Mouse (Mus musculus): Measurements from ENCODE around the gene Acot9.
A peak's percentile ranks its signal among the peaks of the same experiment; 100 is the strongest.

The Acot9 gene

DNA sequence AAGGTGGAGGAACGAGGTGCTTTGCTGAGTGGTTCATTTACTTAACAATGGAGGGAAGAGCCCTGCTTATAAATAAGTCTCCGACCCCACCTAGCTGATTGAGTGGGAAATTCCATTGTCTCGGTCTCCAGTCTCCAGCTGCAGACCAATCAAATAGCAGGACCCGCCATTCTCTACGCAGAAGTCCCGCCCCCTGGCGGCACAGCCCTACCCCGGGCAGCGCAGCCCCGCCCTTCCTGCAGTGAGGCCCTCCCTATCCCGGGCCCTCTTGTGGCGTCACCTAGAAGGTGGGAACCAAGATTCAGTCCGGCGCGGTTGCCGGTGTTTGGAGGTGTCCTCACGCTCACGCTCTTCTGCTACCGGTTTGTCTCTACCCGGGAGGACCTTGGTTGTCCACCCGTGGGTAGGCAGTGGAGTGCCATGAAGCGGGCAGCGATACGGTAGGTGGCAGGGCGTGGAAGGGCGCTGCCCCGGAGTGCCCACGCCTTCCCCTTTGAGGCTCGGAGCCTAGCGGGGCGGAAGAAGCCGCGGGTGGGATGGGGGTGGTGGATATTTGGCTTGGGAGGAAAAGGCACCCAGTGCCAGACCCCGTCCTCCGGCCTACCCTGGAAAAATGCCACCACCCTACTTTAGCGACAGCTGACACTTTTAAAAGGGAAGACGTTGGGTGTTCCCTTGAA is at the start of gene Acot9:
Gene Acot9, plus strand, starts transcription at position 209 of the 680 bp plus-strand sequence.
- DNase-seq (ENCODE audit: low spot score): peak; percentile 84

DNA sequence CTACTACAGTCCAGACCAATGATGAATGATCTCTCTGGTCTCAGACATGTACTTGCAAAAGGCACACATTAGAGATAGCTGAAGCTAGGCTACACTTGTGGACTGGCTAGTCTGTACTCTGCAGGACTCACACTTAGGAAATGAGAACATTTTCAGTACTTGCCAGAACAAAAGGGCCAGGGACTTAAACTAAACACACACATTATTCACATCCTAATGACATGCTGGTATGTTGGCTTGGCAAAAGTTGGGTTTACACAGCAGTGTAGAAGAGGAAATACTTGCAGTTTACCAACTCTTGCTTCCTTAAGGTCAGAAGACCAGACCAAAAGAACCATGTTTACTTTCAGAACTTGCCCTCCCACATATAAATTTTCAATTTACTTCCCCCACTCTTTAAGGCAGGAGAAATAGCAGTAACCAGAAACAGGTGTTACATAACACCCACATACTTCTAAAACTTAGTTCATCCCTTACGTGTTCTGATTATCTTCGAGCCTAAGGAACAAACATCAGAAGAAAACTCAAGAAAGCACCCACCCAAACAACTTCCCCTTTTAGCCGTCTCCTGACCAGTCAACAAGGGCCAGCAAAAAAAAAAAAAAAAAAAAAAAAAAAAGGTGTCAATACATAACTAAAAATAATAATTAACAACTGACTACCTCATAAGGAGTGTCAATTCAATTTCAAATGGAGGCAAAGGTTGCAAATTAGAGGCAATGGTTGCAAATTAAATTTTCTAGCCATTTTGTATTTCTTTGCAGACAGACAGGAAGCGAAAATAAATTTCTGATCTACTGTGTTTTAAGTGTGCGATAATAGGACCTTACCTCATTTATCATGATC is 47.7 kb upstream of the Acot9 start:
- DNase-seq (ENCODE audit: low spot score): no peak

DNA sequence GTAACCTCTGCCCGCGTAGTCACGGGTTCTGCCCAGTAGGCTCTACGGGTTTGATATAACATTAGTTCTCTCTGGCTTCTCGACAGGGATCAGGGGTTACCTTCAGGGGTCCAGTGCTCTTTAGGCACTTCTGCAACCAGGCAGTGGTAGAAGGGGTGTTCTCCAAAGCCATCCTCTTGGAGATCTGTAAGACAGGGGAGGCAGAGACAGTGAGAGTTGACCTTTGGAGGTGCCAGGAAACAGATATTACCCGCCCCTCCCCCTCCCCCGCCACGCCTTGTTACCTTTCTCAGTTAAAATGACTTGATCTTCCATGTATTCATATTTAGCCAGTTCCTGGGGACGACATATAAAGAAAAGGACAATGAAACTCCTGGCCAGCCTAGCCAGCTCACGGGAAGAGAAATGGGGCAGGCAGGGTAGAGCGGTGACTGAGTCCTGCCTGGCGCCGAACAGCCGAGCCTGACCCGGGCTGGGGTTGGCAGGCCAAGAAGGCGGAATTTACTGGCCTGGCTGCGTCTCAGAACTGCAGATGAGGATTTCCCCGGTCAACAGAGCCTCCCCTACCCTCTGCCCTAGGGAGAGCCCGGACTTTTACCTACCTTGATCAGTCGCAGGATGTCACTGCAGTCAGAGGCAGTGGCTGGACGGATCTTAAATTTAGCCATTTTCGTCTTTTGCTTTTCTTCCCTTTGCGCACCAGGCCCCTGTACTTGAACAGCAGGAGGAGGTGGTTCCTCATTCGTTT is 46.6 kb upstream of the Acot9 start:
- peak; percentile 18 for DNase-seq (ENCODE audit: low spot score)

DNA sequence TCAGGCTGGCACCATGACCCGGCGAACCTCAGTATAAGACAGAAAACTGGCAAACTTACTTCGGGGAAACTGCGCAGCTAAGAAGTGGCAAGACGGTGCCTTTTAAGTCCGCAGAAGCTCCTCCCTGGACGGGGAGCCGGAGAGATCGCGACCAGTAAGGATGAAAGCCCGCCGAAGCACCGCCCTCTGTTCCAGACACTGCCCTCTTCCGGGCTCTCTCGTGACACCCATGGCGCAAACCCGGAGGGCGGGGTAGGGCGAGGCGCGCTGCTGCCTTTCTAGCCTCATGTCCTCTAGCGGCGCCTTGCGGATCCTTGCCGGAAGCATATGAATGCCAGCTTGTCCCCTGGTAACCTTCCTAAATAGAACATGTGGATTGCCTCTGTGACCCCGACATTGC is 46.0 kb upstream of the Acot9 start, which contains the start of gene Sat1:
Gene Sat1, minus strand, starts transcription at position 179 of the 400 bp plus-strand sequence.
- peak; percentile 91 for DNase-seq (ENCODE audit: low spot score)

DNA sequence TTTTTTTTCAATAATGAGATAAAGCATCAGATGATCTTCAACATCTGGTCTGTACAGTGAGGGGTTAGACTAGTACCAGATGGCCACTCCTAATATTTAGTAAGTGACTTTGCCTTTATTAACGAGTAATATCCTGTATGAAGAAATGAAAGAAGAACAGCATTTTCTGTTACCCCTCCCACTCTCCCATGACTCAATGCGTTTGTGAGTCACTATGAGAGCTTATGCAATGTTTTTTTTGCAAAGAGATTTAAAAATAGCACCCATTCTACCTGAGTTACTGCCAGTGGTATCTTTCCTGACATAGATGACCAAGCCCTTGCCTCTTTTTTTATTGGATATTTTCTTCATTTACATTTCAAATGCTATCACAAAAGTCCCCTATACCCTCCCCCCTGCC is 44.0 kb upstream of the Acot9 start:
- DNase-seq (ENCODE audit: low spot score): no peak

DNA sequence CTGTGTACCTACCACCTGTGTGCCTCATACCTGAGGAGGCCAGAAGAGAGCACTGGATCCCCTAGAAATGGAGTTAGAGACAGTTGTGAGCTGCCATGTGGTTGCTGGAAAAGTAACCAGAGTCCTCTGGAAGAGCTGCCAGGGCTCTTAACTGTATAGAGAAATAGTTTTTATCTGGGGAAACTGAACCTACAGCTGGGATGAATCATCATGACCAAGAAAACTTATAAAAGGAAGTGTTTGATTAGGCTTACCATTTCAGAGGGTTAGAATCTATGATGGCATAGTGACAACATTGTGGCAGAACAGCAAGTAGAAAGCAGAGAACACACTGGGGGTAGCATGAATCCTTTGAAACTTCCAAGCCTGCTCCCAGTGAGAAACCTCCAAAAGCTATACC is 5.4 kb upstream of the Acot9 start:
- DNase-seq (ENCODE audit: low spot score): no peak

DNA sequence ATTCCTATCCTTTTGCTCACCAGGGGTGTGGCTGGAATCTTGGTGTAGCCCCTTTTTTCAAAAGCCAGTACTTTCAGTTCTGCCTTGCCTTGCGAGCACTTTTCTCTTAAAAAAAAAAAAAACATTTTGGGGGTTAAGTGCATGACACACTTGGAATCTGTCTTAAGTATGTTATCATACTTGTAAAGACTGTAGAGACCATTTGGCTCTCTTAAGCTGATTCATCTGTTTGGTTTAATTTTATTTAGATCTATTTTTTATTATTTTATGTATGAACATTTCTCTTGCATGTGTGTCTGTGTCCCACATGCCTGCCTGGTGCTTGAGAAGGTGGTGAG is 641 bp downstream of the Acot9 start:
- peak; percentile 1 for DNase-seq (ENCODE audit: low spot score)

DNA sequence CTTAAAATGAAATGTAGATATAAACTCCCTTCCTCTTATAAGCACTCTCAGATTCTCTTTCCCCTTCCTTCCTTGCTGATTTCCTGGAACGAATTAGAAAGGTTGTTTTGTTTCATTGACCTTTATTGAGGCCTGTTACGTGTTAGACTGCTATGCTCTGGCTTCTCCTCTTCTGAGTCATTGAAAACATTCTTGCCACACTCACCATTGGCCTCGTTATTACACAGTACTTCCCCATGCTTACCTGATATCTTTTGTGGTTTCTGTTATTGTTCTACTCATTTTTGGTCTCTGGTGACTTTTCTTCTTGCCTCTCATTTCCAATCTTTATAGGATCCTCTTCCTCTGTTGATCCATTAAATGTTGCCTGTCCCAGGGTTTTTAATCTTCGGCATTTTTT is 16.2 kb downstream of the Acot9 start:
- DNase-seq (ENCODE audit: low spot score): no peak

DNA sequence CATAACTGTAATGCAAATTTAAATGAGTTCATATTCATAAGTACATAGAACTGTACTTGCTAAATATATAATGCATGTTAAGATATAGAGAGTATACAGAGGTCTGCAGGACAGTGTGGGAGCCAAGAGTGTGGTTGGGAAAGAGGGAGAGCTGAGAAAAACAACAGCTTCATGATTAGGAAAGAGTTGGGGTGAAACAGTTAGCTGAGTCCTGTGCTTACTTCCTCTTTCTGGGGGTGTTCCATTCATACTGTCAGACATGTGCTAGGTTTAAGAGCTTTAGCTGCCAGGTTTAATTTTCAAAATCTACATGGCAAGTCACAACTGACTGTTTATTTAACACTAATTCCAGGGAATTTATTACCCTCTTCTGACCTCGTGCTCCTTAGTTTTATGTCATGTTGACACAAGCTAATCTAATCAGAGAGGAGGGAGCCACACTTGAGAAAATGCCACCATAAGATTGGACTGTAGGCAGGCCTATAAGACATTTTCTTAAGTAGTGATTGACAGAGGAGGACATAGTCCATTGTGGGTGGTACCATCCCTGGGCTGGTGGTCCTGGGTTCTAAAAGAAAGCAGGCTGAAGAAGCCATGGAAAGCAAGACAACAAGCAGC is 18.3 kb downstream of the Acot9 start:
- DNase-seq (ENCODE audit: low spot score): no peak

DNA sequence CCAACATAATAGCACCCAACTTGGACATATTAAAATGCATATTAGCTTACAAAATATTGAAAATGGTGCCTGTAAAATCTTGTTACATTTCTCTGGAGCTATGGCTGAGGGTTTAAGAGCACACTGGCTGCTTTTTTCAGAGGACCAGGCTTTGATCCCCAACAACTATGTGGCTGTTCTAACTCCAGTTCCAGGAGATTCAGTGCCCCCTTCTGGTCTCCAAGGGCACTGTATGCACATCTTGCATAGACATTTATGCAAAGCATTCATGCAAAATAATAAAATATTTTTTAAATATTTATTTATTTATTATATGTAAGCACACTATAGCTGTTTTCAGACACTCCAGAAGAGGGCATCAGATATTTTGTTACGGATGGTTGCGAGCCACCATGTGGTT is 44.1 kb downstream of the Acot9 start:
- DNase-seq (ENCODE audit: low spot score): no peak

DNA sequence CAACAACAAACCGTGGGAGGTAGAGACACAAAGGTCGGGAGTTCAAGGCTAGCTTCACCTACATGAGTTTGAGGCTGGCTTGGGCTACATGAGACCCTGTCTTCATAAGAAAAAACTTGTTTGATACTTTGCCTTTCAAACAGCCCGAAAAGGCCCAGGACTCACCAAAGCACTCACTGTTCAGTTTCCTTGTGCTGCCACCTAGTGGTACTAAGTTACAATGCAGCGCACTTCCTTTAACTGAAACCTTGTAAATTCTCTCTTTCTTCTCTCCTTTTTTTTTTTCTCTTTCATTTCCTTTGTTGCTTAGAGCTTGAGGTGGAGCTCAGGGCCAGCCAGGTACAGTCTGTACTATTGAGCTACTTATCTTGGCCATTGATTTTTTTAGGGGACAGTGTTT is 55.8 kb downstream of the Acot9 start:
- peak; percentile 73 for DNase-seq (ENCODE audit: low spot score)

DNA sequence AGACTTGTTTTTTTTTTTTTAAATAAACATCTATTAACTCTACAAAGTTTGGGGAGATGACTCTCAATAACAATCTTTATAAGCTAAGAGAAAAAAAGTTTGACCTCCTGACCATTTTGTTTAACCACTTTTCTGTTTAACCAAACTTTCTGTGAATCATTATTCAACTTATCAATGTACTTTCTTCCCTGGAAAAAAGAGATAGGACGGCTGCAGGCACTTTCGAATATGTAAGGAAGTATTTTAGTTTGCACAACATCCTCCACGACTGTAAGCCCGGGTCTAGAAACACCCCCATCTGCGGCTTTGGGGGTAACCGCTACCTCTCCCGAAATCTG is 75.3 kb downstream of the Acot9 start:
- DNase-seq (ENCODE audit: low spot score): no peak

DNA sequence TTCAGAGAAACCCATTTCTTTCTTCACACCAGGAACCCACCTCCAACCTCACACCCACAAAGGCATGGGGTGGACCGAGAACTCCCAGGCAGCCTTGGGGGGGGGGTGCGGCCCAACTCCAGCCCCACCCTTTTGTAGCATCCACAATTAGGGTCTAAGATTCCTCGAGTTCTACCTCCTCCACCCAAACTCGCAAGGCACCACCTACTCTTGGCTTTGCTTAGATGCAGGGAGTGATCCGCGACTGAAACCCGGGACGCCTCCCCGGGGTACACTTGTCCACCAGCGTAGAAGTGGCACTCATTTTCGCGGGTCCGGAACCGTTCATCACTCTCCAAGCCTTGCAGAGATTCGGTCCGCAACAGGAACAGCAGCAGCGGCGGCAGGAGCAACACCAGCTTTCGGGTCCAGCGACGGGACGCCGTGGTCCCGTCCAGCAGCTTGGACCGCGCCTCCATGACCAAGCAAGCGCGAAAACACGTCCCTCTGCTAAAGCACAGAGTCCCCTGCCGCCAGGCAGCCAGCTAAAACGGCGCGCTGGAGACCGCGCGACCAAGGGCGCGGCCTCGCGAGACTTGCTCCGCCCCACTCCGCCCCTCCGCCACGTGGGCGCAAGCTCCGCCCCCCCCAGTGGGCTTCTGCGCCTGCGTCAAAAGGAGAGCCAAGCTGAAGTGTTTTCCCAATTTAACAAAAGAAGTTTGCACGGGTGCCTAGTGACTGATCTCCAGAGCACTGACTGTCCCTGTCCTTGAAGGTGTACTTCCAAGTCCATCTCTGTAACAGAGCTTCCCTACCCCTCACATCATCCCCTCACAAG is 75.9 kb downstream of the Acot9 start:
- DNase-seq (ENCODE audit: low spot score): peak; percentile 85

DNA sequence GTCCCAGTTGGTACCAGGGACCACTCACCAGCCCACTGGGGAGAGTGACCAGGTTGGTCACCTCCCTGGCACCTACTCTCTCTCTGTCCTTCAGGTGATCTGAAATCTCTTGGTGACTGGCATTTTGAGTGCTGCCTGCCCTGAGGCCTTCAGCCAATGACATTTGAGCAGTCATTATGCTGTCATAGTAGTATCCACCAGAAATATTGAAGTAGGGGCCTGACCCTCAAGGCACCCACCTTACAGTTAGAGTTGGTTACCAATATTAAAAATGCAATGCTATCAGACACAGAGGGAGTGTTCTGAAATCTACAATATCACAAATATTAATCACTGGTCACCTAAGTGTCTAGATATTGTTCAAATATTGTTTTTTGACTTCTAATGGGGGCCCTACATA is 78.4 kb downstream of the Acot9 start, which contains the start of gene Prdx4:
Gene Prdx4, minus strand, starts transcription at position 101 of the 400 bp plus-strand sequence.
- no peak for DNase-seq (ENCODE audit: low spot score)

DNA sequence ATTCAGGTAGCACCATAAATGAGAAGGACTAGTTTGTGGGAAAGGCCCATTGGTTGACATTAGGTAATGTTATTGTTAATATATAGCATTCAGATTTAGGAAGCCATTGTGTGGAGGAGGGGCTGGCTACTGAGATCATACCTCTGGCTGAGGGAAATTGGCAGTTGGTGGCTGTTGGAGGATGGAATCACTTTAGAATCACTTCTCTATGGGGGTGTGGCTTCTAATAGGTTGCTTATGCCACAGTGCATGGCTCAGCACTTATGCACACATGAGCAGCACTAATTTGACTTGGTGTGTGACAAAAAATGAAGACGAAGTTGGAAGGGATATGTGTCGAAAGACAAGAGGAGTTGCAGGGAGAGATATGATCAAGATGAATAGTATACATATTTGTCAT is 84.0 kb downstream of the Acot9 start:
- DNase-seq (ENCODE audit: low spot score): no peak

All from embryo, embryonic 10.5 days (tissue).